Mouse (Mus musculus) macrophage (primary cell): ENCODE measurements at regions not wholly inside any gene's neighbourhood (a gene's known extent, or its start where the extent isn't known, plus 50 kb on each side); places are given as distances from the start of the nearest gene placed in this dataset.

Experiments used
- H3K27ac ChIP-seq: fragments of 350-480 bp; formaldehyde crosslinking; 2 replicates; pipeline ENCODE4 v1.9.0; 2021
- H3K36me3 ChIP-seq: fragments of 350-480 bp; formaldehyde crosslinking; 2 replicates; pipeline ENCODE4 v1.9.0; 2021; ENCODE audit errors: inconsistent target
- H3K4me3 ChIP-seq: fragments of 350-480 bp; formaldehyde crosslinking; 2 replicates; pipeline ENCODE4 v1.9.0; 2021; ENCODE audit errors: inconsistent target
- H3K79me2 ChIP-seq: fragments of 350-480 bp; formaldehyde crosslinking; 2 replicates; pipeline ENCODE4 v1.9.0; 2021; ENCODE audit errors: inconsistent target
- WGBS: methylation state at CpG from one replicate; pipeline ENCODE4 v1.1.7; 2026; ENCODE audit warnings: inconsistent platforms; ENCODE audit not compliant: missing documents; 5-methylcytosine and 5-hydroxymethylcytosine counted together

GRCm38 (mm10) chr12:35640911-35641345, 106.1 kb upstream of the Ahr start:
- no peaks in the 10 kb centered on the region for H3K36me3 ChIP-seq
- 19% methylated on average over 3 of the region's 3 CpGs for WGBS
- H3K79me2 ChIP-seq: no peaks in the 10 kb centered on the region
- H3K27ac ChIP-seq: no peak overlapping the region
- no peak overlapping the region for H3K4me3 ChIP-seq

DNA sequence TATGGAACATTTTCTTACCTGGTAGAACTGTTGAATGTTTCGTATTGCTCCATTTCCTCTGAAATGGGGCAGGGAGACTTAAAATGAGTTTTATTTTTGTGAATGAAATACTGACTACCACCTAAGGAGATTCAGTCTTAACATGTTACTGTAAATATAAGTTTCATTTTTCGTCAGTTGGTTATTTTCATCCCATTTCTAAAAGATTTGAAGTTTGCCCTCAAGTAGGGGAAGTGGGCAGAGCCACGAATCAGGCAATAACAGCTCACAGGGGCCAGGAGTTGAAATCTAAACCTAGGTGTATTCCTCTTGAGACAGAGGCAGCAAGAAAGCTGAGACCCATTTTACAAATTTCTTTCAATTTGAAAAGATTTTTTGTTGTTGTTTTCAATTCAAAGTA, 88.6 kb upstream of the Ahr start:
- no peaks in the 10 kb centered on the region for H3K79me2 ChIP-seq

DNA sequence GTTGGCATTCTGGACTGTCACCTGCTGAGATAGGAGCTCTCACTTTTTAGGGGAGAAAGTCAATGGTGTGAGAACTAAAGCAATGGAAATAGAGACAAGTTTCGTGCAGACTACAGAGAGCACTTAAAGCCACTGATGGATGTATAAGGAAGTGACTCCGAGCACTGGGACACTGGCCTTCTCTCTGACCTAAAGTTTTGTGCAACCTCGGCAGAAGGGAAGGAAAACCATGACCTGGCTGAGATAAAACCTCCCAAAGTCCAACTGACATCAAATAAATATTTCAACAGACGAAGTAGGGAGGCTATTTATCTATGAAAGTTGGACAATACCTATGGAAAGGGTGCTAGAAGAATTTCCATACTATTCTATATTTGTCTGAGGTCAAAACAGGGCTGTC, 80.0 kb upstream of the Ahr start:
- WGBS: 36% methylated on average over 4 of the region's 4 CpGs
- Histone ChIP-seq H3K27ac (no peak overlapping the region), H3K36me3 (no peaks in the 10 kb centered on the region), H3K79me2 (no peaks in the 10 kb centered on the region), H3K4me3 (no peak overlapping the region)

More for the DNA sequence above, 88.6 kb upstream of the Ahr start:
- WGBS: 57% methylated on average over 3 of the region's 3 CpGs
- H3K36me3 ChIP-seq: no peaks in the 10 kb centered on the region
- H3K4me3 ChIP-seq: no peak overlapping the region
- H3K27ac ChIP-seq: no peak overlapping the region

DNA sequence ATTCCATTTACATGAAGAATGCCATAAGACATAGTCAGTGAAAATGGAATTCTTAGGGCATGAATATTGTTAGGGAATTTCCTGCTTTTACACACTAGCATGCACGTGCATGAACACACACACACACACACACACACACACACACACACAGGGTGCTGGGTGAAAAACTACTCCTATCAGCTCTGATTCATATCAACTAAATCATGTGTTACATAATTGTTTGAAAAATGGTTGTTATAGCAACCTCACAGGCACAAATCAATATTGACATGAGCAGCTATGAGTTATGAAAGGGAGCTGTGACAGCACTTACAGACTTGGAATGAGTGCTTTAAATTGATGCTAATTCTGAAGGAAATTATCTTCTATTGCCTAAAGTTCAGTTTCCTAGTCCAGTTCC, 72.8 kb upstream of the Ahr start:
- H3K4me3 ChIP-seq: no peak overlapping the region
- no peak overlapping the region for H3K27ac ChIP-seq
- 100% methylated on average over 1 of the region's 1 CpGs for WGBS
- H3K36me3 ChIP-seq: no peaks in the 10 kb centered on the region
- H3K79me2 ChIP-seq: no peaks in the 10 kb centered on the region

GRCm38 (mm10) chr12:35603742-35604141, 68.9 kb upstream of the Ahr start:
- Histone ChIP-seq H3K79me2 (no peaks in the 10 kb centered on the region), H3K36me3 (no peaks in the 10 kb centered on the region), H3K27ac (no peak overlapping the region), H3K4me3 (no peak overlapping the region)
- 100% methylated on average over 1 of the region's 1 CpGs for WGBS

DNA sequence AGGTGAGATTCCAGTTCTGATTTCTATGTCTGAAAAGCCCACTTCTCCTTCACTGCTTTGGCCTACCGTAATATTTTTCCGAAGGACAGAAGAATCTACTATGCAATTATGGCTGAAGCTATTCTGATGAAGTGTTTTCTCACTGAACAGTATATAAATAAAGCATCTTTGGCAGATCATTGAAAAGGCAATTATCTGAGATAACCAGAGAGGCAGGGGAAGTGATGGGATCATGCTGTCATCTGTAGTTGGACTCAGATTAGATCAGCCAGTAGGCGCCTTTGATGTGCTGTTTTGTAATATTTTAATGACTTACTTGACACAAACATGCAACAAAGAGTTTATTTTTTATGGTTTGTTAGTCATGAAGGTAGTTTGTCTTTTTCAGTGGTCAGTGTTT, 67.8 kb upstream of the Ahr start:
- H3K4me3 ChIP-seq: no peak overlapping the region
- H3K79me2 ChIP-seq: no peaks in the 10 kb centered on the region
- 97% methylated on average over 2 of the region's 3 CpGs for WGBS
- H3K36me3 ChIP-seq: no peaks in the 10 kb centered on the region
- H3K27ac ChIP-seq: no peak overlapping the region

DNA sequence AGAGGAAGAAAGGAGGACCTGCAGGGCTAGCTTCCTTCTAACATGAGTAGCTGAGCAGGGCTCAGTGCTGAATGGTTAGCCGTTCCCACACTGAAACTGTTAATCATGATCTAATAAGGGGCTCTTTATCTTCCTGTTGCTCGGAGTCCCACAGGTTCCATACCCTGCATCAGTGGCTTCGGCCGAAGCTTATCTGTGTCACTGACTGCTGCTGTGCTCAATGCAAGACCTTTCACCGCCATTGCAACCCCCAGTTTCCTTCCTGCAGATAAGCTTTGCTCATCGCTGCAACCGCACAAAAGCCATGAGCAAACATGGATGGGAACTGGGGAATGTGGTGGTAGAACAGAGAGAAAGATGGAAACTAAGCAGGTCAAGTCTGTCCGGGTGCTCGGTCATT, 63.5 kb upstream of the Ahr start:
- Histone ChIP-seq H3K79me2 (no peaks in the 10 kb centered on the region), H3K4me3 (no peak overlapping the region), H3K36me3 (no peaks in the 10 kb centered on the region), H3K27ac (no peak overlapping the region)
- 63% methylated on average over 9 of the region's 9 CpGs for WGBS

GRCm38 (mm10) chr12:35592866-35593265, 58.0 kb upstream of the Ahr start:
- H3K36me3 ChIP-seq: no peaks in the 10 kb centered on the region
- no peak overlapping the region for H3K4me3 ChIP-seq
- H3K27ac ChIP-seq: no peak overlapping the region
- WGBS: 96% methylated on average over 3 of the region's 3 CpGs
- no peaks in the 10 kb centered on the region for H3K79me2 ChIP-seq
